Mouse (Mus musculus): ENCODE measurements at regions not wholly inside any gene's neighbourhood (a gene's known extent, or its start where the extent isn't known, plus 50 kb on each side); places are given as distances from the start of the nearest gene placed in this dataset.

DNA sequence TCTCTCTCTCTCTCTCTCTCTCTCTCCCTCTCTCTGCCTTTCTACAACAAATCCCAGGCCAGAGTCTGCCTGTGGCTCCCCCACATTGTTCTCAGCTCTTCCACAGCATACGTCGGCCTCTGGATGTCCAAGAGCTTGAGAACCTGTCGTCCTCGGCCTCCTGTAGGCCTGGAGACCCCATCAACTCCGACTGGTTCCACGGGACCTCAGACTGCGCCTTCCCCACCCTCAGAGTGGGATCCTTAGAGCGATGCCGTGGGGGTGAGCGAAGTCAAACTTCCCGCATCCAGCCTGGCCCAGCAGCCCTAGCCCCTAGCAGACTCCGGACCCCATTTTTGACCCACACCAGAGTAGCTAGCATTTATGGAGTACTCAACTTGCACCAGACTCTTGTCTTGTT is 128.7 kb upstream of the Foxd3 start:
- TF ChIP-seq CTCF (IDR thresholded peaks at IDR 0.05; ENCODE audit: low read depth, low read length) (no peak), POLR2A (IDR thresholded peaks at IDR 0.05; ENCODE audit: insufficient read depth, low read length) (no peak), EP300 (IDR thresholded peaks at IDR 0.05; ENCODE audit: insufficient read depth, low read depth, low read length) (no peak)

Data from ES-Bruce4 (cell line).